Mouse (Mus musculus) G1E (cell line): ENCODE results near the gene Krt83.

Experiments
- CTCF ChIP-seq: IDR thresholded peaks from 2 replicates; pipeline ENCODE4 v1.5.1; 2012; ENCODE audit warnings: low read depth, low read length, inconsistent platforms, mixed read lengths
- TAL1 ChIP-seq: conservative IDR thresholded peaks from 2 replicates; pipeline ENCODE4 v1.6.1; 2012; ENCODE audit warnings: low read depth, low read length, inconsistent platforms, mixed read lengths

DNA sequence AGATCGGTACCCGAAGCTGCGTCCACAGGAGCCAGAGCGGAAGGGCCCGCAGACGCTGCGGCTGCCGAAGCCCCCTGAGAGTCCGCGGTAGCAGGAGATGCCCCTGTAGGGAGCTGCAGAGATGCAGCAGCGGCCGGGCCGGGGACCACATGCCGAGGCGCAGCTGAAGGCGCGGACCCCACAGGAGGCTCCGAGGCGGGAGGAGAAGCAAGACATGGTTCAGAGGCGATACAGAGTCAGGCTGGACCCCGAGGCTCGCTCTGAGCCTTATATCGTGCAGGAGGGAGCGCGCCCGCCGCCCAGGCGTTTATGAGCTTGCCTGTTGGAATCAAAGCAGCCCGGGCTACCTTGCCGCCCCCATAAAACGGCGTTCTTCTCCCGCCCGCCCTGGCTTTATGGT, 52.8 kb downstream of the Krt83 start, which contains the start of gene Krt87:
- TF ChIP-seq CTCF = no peak
- TF ChIP-seq TAL1 = no peak
